Mouse (Mus musculus) ES-Bruce4 (cell line): Measurements from ENCODE around the gene Agps.

ENCODE experiments used
- CTCF ChIP-seq: IDR thresholded peaks from one replicate; pipeline ENCODE4 v1.8.1; 2011; ENCODE audit warnings: low read depth, low read length
- POLR2A ChIP-seq: IDR thresholded peaks from one replicate; pipeline ENCODE4 v1.8.1; 2011; ENCODE audit warnings: low read length; ENCODE audit not compliant: insufficient read depth

- TF ChIP-seq CTCF, result no peak
- TF ChIP-seq POLR2A, result no peak
Observed at GRCm38 (mm10) chr2:75950685-75951084, 118.7 kb downstream of the Agps start.
